Mouse (Mus musculus) ovary, postnatal 36 days (tissue): Measurements from ENCODE around the gene Stat4.

Experiments
- DNase-seq: peaks from one replicate; pipeline ENCODE4 v3.0.0; 2022; ENCODE audit warnings: low spot score, mixed read lengths

Gene Stat4

DNA sequence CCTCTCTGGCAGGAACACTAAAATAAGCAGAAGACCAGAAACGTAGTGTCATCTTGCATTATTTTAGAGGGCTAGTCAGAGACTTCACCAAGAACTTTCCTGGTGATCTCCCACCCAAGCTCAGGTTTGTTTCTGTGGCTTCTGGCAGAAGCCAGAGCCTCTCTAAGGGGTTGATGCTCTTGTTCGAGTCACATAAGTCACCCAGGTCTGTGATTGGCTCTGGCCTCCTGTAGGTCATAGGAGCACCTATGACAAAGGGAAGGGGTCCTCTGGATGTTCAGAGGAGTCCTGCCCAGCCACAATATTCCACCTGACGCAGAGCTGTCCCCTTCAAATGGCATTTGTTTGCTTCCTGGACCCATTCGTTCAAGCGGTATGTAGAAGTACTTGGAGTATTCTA lies at the start of gene Stat4:
Gene Stat4 (plus strand): TSS at position 301 of the 400 bp plus-strand sequence.
- DNase-seq = no peak

- no peak for DNase-seq
Measured at GRCm38 (mm10) chr1:51938357-51938756, 48.6 kb upstream of the Stat4 start.

DNA sequence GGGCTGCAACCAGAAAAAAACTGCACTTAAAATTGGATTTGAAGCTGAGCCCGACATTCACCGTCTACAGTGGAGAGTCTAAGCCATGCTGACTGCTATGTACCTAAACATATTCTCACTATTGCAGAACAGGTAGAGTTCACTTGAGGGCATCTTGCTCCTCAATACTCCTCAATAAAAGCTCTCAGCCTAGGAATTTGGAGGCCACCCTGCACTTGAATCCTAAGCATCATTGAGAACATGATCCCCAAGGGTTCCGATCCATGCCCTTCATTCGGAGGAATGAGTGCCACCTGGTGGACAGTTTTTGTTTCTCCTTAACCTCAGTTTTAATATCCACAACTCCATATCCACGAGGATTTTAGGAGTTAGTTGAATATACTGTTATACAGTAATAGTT lies 42.2 kb upstream of the Stat4 start:
- DNase-seq = no peak

DNA sequence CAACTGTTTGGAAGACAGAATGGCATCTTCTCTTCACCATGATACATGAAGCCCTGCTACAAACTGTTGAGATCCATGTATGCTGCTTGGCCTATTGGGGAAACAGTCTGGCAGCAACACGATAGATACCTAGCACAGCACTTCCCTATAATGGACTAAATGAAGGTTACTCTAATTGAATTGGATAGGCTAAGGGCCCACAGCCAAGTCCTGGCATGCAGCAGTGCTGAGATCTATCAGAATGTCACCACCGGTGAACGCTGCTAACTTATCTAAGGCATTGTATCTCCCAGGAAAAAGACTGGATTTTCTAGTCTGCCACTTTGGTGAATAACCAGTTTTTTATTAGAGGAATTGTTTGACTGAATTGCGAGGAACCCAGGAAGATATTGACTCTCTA lies 39.8 kb upstream of the Stat4 start:
- no peak for DNase-seq

- DNase-seq = no peak
Measured at GRCm38 (mm10) chr1:51964647-51965046, 22.3 kb upstream of the Stat4 start.

- DNase-seq = no peak
Measured at GRCm38 (mm10) chr1:51968994-51969393, 18.0 kb upstream of the Stat4 start.

- no peak for DNase-seq
Measured at GRCm38 (mm10) chr1:51970182-51970581, 16.8 kb upstream of the Stat4 start.

DNA sequence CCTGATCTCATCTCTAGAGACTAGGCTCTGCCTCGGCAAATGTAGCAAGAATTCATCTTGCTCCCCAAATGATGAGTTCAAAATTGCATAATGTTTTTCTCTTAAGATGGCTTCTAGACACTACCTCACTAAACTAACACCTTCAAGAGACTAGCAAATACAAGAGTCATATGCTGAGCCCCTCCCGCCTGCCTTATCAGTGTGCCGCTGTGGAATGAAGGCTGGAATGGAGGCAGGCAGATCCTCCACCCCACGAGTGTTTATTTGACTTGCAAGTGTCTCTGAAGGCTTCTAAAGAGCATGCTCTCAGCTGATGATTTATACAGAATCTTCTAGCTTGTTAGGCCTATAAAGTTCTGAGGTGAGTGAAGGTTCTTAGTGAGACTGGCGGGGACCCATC lies 11.4 kb upstream of the Stat4 start:
- no peak for DNase-seq

GRCm38 (mm10) chr1:51979048-51979447 lies 7.9 kb upstream of the Stat4 start:
- DNase-seq = no peak

DNA sequence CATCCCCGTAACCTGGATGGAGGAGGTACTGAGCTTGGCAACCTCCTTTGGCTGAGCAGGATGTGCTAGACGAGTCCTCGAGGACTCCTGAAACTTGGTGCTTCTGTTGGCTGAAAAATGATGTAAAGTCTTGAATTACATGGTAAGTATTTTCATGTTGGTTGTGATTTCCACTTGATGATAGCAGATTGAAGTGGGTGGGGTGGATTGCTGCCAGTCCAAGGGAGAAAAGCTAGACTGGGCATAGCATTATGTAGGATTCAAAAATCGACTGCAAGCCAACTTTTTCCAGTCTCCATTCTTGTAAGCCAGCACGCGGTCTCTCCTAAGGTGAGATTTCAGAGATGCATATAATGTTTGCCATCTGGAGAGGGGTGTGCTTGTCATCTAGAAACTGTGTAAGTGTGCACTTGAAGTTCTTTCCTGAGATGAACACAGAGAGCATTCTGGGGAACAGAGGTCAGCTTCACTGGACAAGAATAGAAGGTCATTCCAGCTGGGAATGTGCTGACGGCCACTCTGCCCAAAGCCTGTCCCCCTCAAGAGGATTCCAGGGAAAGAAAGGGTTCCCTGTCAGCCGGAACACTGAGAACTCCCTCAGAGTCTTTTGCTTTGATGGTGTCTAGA lies 5.1 kb downstream of the Stat4 start:
- DNase-seq = no peak

DNA sequence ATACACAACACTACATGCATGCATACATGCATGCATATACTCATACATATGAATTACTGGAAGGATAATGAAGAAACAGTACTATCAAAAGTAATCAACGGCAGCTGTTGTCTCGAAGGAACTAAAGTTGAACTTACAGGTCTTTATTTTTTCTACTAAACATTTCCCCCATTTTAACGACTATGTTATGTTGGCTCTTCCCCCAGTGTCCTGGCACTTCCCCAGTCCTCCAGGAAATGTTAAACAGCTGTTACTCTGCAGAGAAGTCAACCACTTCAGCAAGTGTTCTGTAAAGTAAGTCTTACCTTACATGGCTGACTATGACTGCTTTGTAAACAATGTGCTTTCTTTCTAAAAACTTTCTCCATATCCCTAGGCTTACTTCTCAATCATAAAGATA lies 9.1 kb downstream of the Stat4 start:
- DNase-seq = no peak

GRCm38 (mm10) chr1:51996751-51997659 lies 10.1 kb downstream of the Stat4 start:
- no peak for DNase-seq

- DNase-seq = peak; percentile 30
Measured at GRCm38 (mm10) chr1:51998542-51998941, 11.6 kb downstream of the Stat4 start.

DNA sequence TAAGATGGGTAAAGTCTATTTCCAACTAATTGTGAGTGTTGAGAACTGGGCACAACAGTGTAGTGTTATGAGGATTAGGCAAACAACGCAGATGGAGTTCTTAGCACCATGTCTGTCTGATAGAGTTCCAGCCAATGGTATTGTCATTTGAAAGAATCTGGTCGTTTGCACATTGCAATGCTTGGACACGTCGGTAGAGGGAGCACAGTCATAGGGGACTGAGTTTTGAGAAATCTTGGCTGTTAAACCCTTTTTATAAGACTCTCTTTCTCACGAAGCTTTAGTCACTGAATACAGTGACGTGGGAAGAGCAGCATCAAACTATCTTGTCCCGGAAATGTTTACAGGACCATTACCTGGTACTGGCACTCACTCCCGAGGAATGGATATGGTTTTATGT lies 17.1 kb downstream of the Stat4 start:
- DNase-seq = peak; percentile 61

GRCm38 (mm10) chr1:52008443-52008842 lies 21.5 kb downstream of the Stat4 start:
- DNase-seq = no peak

DNA sequence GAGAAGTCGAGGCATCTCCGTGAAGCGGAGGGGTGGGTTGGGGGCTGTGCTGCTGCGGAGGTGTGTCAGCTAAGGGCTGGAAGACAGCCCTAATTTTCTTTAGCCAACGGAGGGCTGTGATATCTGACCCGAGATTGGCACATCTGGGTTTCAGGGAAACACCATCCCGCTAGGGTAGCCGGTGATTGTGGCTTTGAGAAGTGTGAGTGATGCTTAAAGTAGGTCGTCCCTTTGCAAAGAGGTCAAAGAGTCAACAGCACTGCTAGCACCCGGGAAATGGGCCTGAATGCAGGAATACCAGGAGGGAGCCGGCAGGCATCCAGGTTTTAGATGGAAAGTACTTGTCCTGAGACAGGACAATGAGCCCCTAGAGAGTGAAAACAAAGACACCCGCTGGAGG lies 22.0 kb downstream of the Stat4 start:
- no peak for DNase-seq

- no peak for DNase-seq
Measured at GRCm38 (mm10) chr1:52010741-52011140, 23.8 kb downstream of the Stat4 start.

- no peak for DNase-seq
Measured at GRCm38 (mm10) chr1:52011227-52011626, 24.3 kb downstream of the Stat4 start.

GRCm38 (mm10) chr1:52012231-52012630 lies 25.3 kb downstream of the Stat4 start:
- no peak for DNase-seq

- no peak for DNase-seq
Measured at GRCm38 (mm10) chr1:52012757-52013156, 25.8 kb downstream of the Stat4 start.

DNA sequence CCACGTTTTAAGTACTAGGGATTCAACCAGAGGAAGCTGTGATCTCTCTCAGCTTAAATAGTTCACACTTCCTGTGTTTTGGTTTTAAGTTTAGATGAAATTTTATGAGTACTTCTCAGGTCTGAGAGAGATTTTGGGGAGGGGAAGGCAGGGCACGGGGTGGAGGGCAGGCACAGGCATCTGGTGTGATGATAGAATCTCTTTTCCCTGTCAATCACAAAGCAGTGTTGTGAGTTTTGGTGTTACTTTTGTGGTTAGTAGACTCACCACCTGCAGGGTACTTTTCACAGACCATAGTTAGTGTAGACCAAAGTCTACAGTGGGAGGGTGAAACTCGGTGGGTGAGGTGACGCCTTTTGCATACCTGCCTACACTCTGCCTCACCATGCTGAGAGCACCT lies 32.7 kb downstream of the Stat4 start:
- DNase-seq = no peak

GRCm38 (mm10) chr1:52021936-52022725 lies 35.2 kb downstream of the Stat4 start:
- DNase-seq = no peak

DNA sequence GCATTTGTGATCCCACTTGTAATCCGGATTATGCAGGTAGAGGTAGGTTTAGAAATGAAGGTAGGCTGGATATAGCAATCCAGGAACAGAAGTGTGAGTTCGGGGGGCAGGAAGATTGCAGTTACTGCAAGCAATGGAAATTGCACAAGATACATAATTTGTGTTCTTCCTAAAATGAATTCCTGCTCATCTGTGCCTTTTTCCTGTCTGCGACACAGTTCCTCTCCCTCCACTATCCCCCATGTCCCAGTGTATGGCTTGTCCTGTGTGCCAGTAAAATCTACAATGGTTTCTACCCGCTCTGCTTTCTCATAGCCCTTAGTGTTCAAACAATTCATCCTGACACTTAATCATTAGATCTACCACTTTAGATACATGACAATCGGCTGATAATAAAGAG lies 41.7 kb downstream of the Stat4 start:
- no peak for DNase-seq
